Mouse (Mus musculus) cortical plate, adult 2 months (tissue): Measurements from ENCODE around the gene Spryd4.

ENCODE experiments used
- CTCF ChIP-seq: fragments of 200-500 bp; IDR thresholded peaks from 2 replicates; pipeline ENCODE4 v1.5.1; 2011; ENCODE audit warnings: mild to moderate bottlenecking, control low read depth, low read length; ENCODE audit not compliant: insufficient read depth; ENCODE audit errors: extremely low read depth
- POLR2A ChIP-seq: fragments of 200-500 bp; IDR thresholded peaks from 2 replicates; pipeline ENCODE4 v1.6.1; 2011; ENCODE audit warnings: mild to moderate bottlenecking, low read length, control low read depth; ENCODE audit not compliant: insufficient read depth; ENCODE audit errors: extremely low read depth

- TF ChIP-seq CTCF (no peak), POLR2A (no peak)
These were observed 26.2 kb downstream of the Spryd4 start for GRCm38 (mm10) chr10:128185277-128185940.
